Mouse (Mus musculus) thymus, postnatal 10 days (tissue): ENCODE measurements at regions not wholly inside any gene's neighbourhood (a gene's known extent, or its start where the extent isn't known, plus 50 kb on each side); places are given as distances from the start of the nearest gene placed in this dataset.
A peak's percentile ranks its signal among the peaks of the same experiment; 100 is the strongest.

ENCODE experiments used
- DNase-seq, 2 experiments: peaks; one replicate each; pipeline ENCODE4 v3.0.0; 2021; ENCODE audit warnings: low spot score in 2 of 2

DNA sequence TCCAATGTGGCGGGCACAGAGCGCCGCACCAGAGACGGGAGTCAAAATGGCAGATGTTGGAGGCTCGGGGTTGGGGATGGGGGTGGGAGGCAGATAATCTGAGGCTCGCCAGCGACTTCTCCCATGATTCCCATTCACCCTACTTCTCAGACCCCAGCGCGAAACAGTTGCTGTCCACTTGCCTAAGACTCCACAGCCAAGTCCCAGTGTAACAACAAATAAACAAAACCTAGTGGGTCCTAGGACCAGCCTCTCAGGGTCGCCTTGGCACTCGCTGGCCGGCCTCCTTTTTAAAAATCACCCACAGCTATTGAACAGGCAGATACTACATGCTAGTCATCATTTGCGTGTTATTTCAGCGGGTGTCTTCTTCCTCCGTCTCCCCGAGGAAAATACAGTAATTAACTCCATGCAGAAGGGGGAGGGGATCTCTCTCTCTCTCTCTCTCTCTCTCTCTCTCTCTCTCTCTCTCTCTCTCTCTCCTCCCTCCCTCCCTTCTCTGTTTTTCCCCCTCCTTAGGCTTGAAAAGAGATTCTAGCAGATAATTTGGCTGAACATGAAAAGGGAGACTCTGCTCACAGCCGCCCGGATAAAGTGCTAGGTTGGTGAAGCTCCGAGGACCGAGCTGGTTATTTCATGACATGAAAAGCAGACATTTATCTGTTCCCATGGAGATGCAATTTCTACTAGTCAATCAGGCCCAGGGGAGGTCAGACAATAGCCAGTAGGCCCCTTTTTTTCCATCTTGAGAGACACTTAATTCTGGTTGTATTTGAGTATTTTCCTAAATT, 71.9 kb upstream of the Zfp217 start:
- DNase-seq = peak in 1 of 2 experiments; percentile 44

DNA sequence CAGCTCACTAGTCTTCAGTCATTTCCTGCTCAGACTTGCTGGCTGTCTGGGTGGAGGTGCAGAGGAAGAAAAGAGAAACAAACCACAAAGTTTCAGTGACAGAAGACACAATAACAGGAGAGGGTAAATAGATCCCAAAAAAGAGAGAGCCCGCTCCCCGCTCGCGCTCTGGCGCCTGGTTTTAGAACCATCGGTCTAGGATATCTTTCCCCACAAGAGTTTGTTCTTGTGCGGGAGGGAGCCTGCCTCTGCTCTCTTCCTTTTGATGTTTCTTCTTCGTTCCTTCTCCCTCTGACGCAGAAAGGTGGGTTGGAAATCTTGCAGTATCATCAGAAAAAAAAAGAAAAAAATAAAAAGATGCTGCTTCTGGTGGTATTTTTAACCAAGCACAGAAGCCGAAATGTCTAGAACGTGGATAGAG, 71.3 kb upstream of the Zfp217 start:
- DNase-seq = peak; percentile 44 to 53

DNA sequence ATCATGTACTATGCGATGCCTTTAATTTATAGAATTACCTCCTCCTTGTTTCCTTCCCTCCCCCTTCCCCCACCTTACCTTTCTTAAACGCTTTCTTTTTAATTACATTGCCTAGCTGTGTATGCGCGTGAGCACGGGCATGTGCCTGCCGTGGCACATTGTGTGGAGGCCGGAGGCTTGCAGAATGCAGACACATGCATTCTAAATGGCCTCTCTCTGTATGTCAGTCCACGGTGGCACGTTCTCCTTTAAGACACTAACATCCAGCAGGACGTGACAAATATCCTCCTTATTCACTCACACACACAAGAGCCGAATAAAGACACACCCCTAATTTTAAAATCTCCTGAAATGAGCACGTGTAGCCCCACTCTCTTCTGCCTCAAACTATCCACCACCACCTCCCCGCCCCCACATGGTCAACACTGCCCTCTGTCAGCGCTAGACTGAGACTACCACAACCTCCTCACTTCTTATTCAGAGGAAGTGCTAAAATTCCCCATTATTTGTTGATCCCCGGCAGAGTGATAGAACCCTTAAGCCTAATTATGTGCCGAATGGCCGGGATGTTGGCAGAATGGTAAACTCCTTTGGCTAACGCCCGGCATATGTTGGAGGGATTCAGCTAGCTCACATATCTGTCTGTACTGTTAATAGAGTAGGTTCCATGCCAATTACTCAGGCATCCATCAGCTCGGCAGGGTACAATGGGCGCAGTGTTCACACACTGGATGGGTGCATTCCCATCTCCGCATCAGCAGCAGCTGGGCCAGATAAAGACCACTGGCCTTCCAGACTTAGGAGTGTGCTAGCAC, 70.5 kb upstream of the Zfp217 start:
- no peak for DNase-seq

DNA sequence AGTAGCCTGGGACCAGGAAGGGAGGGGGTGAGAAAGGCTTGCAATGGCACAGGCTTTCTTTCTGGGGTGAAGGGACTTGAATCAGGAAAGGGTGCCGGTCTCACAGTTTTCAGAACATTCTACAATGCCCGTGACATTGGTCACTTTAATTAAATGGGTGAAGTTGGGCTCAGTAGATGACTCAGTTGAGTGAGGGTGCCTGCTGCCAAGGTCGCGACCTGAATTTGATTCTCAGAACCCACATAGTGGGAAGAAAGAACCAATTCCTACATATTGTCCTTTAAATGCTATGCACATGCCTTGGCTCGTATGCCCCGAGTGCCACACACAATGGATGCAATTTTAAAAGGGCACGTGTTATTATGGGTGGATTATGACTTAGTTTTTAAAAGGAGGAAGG, 68.4 kb upstream of the Zfp217 start:
- no peak for DNase-seq

DNA sequence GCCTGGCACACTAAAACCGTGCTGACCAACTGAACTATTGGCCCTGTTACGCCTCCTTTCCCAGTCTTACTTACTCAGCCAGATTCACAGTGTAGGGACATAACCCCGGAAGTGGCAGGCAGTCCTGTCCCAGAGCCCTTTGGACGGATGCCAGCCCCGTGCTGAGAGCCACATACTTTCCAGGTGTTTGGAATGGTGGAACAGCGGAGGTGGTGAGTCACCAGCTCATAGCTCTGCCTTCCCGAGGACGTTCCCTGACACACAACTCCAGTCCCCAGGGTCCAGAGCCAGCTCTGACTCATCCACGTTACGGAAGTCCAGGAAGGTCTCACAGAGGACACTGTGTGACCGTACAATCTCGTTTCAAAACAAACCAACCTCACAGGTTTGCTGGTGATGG, 61.2 kb upstream of the Zfp217 start:
- DNase-seq = no peak

DNA sequence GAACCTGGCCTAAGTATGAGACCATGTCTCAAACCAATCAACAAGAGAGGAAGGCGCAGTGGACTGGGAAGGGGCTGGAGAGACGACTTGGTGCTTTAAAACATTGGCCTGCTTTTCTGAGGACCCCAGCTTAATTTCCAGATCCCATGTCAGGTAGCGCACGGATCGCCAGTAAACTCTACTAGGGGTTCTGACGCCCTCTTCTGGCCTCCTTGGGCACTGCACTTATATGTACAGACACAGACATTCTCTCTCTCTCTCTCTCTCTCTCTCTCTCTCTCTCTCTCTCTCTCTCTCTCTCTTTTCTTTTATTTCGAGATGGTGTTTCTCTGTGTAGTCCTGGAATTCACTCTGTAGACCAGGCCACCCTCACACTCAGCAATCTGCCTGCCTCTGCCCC, 60.0 kb upstream of the Zfp217 start:
- DNase-seq = no peak

DNA sequence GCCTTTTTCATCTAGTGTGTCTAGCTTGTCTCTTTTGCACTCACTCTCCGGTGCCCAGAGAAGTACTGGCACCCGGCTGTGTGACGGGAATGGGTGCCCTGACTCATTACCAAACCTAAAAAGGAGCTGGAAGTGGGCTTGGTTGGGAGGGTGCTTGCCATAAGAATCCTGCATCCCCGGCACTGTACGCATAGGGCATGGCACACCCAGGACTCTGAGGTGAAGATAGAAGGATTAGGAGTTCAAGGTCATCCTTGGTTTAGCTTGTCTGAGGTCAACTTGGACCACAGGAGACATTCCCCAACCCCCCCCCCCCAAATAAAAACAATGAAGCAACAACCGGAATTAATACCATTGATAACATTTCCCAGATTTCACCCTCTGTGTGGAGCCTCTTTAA, 59.5 kb upstream of the Zfp217 start:
- DNase-seq = no peak

DNA sequence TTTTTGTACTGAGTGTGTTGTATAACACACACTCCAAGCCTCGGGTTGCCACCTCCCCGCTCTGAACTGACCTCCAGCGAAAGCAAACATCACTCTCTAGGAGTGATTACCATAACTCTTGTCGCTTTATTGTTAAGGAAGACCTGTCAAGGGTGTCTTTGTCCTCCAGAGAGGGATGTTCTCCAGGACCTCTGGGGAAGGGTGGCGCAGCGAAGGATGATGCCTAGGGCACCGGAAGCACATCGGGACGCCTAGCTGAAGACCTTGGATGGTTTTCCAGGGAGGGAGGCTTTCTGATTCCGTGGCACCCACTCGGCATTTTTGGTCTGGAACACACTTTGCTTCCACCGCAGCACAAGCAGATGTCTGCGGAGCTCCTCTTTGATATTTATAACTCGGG, 59.0 kb upstream of the Zfp217 start:
- DNase-seq = no peak

DNA sequence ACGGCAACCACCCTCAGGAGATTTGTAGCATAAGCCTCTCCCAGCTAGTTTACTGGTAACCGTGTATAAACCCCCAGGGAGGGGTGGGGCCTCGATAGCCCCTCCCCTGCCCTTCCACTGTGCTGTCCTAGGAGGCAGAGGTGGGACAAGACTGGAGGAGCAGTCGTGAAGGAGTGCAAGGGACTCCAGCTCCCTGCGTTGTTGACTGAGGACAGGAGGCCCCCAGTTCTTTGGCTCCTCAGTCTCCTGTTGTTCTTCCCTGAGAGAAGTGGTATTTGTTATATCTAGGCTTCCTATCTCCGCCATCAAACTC, 58.5 kb upstream of the Zfp217 start:
- peak in 1 of 2 experiments; percentile 44 for DNase-seq

DNA sequence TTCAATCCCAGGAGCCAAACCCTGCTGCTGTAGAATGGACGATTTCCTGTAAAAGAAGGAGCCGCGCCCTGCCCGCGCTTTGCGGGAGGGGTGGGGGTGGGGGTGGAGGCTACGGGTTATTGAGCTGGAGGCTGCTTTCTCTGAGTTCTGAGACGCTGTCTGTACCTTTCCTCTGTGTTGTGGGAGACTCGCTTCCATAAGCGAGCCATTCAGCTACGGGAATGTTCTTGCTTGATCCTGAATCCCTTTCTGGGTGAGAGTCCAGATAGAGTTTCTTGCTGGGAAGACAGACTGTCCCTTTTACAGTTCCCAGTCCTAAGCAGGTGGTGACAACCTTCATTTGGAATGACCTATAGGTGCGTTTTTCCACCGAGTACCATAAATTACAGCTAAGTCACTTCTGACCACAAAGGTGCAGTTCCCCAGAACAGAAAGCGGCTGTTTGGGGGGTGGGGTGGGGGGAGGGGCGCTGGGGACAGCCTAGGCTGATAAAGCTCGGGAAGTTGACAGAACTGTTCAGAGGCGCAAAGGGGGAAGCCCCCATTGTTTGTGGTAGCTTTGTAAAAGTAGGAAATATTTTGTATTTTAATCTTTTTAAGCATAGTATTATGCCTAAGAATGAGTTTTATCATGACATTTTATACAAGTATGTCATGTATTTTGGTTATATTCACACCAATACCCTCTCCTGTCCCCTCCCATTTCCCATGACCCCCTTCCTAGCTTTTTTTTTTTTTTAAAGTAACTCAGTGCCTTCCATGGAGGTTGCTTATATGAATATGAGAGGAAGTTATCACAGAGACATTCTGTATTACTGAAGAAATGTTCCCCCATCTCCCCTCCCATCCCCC, 57.9 kb upstream of the Zfp217 start:
- peak; percentile 47 to 52 for DNase-seq

DNA sequence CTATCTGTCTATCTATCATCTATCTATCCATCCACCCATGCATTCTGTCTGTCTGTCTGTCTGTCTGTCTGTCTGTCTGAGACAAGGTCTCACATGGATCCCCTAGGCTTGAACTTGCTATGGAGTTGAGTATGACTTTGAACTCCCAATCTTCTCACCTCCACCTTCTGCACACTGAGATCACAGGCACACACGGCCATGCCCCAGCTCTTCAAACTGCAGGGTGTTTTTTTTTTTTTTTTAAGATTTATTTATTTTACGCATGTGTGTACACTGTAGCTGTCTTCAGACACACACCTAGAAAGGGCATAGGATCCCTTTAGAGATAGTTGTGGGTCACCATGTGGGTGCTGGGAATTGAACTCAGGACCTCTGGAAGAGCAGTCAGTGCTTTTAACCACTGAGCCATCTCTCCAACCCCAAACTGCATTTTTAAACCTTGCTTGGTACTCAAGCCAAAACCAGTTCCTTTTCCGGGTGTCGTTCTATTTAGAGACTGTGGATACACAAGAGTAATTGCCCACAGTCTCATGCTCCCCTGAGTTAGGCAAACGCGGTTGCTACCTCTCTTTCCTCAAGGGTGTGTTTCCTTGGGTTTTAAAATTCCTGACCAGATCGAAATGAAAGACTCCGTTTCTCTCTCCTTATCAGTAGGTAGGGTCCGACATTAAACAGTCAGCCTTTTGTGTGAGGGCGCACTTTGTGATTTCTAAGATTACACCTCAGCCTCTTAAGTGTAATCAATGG, 57.0 kb upstream of the Zfp217 start:
- peak in 1 of 2 experiments; percentile 36 for DNase-seq

DNA sequence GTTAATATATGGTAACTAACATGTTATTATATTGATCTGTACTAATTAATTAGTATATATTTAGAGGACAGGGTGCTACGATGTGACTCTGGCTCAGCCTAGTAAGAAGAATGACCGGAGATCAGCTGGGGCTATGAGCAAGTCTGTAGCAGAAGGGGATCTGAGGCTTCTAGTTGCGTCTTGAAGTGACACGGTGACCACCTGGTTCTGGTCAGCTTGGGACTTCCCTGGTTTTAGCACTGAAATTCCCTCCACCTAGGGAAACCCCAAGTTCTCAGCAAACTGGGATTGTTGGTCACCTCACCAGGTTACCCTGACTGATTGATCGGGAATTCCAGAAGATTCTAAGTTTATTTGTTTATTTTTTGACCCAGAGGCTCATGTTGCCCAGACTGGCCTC, 55.6 kb upstream of the Zfp217 start:
- DNase-seq = no peak

DNA sequence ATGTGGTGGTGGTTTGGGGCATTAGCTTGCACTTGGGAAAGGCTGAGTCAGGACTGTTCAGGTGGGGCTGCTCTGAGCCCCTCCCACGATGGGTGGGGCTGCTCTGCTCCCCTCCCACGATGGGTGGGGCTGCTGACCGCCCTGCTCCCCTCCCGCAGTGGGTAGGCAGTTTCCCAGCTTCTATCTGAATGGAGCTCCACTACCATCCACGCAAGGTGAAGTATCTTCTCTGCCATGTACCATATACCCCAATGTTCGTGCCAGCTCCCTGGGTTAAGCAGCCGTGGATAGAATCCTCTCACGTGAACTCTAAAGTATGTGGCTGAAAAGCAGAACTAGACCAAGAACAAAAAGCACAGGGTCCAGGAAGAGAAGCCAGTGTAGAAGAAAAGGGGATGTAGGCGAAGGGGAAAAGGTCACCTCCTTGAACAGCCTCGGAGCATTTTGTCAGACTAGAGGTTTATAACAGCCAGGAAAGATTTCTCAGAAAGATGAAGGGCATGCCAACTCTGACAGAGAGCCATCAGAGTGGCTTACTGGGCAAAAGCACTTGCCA, 54.0 kb upstream of the Zfp217 start:
- no peak for DNase-seq
